Mouse (Mus musculus) neural tube, embryonic 13.5 days (tissue): ENCODE measurements at regions not wholly inside any gene's neighbourhood (a gene's known extent, or its start where the extent isn't known, plus 50 kb on each side); places are given as distances from the start of the nearest gene placed in this dataset.

Source experiments
- ATAC-seq: fragments of 200-750 bp; cut with Nextera tagmentation; 2 replicates; pipeline ENCODE4 v1.8.0; 2017; ENCODE audit warnings: low read depth, mild to moderate bottlenecking, moderate TSS enrichment, moderate library complexity
- H3K27ac ChIP-seq: fragments of 300-500 bp; sonication (generic); replicated peaks from 2 replicates; pipeline ENCODE4 v1.5.1; 2015; ENCODE audit warnings: moderate library complexity, mild to moderate bottlenecking, inconsistent platforms
- H3K27me3 ChIP-seq: fragments of 300-500 bp; sonication (generic); 2 replicates; pipeline ENCODE4 v1.6.1; 2015; ENCODE audit warnings: mild to moderate bottlenecking, inconsistent platforms
- H3K36me3 ChIP-seq: fragments of 300-500 bp; sonication (generic); 2 replicates; pipeline ENCODE4 v1.6.1; 2015; ENCODE audit warnings: mild to moderate bottlenecking, inconsistent platforms
- H3K4me1 ChIP-seq: fragments of 300-500 bp; sonication (generic); replicated peaks from 2 replicates; pipeline ENCODE4 v1.6.1; 2015; ENCODE audit warnings: inconsistent platforms
- H3K4me2 ChIP-seq: fragments of 300-500 bp; sonication (generic); 2 replicates; pipeline ENCODE4 v1.6.1; 2015; ENCODE audit warnings: inconsistent platforms, mild to moderate bottlenecking, moderate library complexity
- H3K4me3 ChIP-seq: fragments of 300-500 bp; sonication (generic); 2 replicates; pipeline ENCODE4 v1.5.1; 2015; ENCODE audit warnings: mild to moderate bottlenecking, inconsistent platforms
- H3K9ac ChIP-seq: fragments of 300-500 bp; sonication (generic); 2 replicates; pipeline ENCODE4 v1.6.1; 2015; ENCODE audit warnings: moderate library complexity, mild to moderate bottlenecking, inconsistent platforms
- H3K9me3 ChIP-seq: fragments of 300-500 bp; sonication (generic); 2 replicates; pipeline ENCODE4 v1.6.1; 2016; ENCODE audit warnings: inconsistent platforms
- WGBS: fragments of 180-500 bp; shearing (Covaris S2); methylation state at CpG from one replicate; pipeline ENCODE4 v1.1.7; 2015; 5-methylcytosine and 5-hydroxymethylcytosine counted together

DNA sequence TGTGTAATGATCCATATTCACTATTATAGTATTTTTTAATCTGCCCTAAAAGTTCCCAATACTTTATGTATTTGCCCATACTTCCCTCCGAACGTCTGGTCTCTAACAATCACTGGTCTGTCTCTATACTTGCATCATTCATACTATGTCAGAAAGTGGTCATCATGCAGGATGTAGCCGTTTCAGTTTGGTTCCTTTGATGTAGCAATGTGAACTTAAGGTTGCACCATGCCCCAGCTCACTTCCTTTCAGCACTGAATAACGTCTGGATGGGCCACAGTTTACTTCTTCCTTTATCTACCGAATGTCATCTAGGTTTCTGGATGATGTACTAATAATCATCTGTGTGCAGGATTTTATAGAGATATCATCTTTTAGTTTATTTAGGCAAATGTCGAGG is 461.9 kb downstream of the Rpl10l start:
- no peak for ATAC-seq
- Histone ChIP-seq H3K4me1 (no peaks in the 10 kb centered on the region), H3K27ac (no peak overlapping the region), H3K27me3 (no peaks in the 10 kb centered on the region), H3K9ac (no peak overlapping the region), H3K4me2 (no peak overlapping the region), H3K9me3 (no peaks in the 10 kb centered on the region), H3K4me3 (no peak overlapping the region), H3K36me3 (no peaks in the 10 kb centered on the region)
- 84% methylated on average over 6 of the region's 6 CpGs for WGBS

DNA sequence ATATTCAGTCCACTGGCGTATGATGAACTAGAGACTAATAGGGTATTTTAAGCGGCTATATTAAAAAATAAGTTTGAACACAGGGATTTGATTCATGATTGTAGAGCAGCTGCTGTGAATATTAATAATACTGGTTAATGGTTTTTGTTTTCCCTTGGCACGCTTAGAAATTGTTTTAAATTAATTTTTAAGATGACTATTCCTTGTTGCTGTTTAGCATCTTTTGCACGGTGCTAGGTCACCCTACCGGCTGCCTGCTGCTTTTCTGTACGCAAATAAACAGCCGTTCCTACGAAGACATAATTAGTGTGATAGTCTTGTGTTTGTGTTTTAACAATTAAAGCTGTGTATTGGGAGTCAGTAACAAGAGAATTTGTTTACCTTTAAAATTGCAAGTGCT is 485.1 kb downstream of the Rpl10l start:
- H3K9me3 ChIP-seq, result no peaks in the 10 kb centered on the region
- ATAC-seq, result peak; percentile 63
- no peaks in the 10 kb centered on the region for H3K27me3 ChIP-seq
- no peak overlapping the region for H3K4me3 ChIP-seq
- 62% methylated on average over 8 of the region's 8 CpGs for WGBS
- no peak overlapping the region for H3K4me2 ChIP-seq
- no peak overlapping the region for H3K27ac ChIP-seq
- H3K9ac ChIP-seq, result no peak overlapping the region
- no peaks in the 10 kb centered on the region for H3K4me1 ChIP-seq
- no peaks in the 10 kb centered on the region for H3K36me3 ChIP-seq

DNA sequence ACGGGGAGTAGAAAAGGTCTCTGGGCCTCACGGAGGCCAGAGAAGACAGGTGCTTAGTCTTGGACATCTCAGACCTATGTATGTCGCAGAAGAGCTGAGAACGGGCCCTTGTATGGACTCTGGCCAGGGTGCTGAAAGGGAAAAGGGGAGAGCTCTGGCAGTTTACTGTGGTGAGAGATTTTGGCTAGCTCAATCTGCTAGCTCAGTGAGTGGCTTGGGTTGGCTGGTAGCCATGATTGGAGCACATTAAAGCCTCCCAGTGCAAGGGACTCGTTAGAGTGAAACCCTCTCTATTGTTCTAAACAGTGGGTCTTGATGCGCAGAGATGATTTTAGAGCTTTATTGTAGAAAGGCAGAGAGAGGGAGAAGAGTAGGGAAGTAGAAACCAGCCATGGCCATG is 512.7 kb downstream of the Rpl10l start:
- no peak overlapping the region for H3K4me2 ChIP-seq
- H3K27ac ChIP-seq, result no peak overlapping the region
- no peaks in the 10 kb centered on the region for H3K27me3 ChIP-seq
- ATAC-seq, result no peak
- no peaks in the 10 kb centered on the region for H3K36me3 ChIP-seq
- no peaks in the 10 kb centered on the region for H3K4me1 ChIP-seq
- H3K9ac ChIP-seq, result no peak overlapping the region
- WGBS, result 79% methylated on average over 6 of the region's 6 CpGs
- H3K4me3 ChIP-seq, result no peak overlapping the region
- H3K9me3 ChIP-seq, result no peaks in the 10 kb centered on the region
